Mouse (Mus musculus) adrenal gland, adult (tissue): ENCODE results near the gene Btbd16.

Experiments used
- DNase-seq, 2 experiments: peaks; one replicate each; pipeline ENCODE4 v3.0.0; 2022 to 2023; ENCODE audit warnings: low spot score in 1 of 2; ENCODE audit not compliant: inconsistent age in 2 of 2

Gene Btbd16

GRCm38 (mm10) chr7:130773914-130774630 is at the start of gene Btbd16:
Btbd16 (plus strand) TSS chr7:130774069.
- DNase-seq, result peak in 1 of 2 experiments; percentile 25

GRCm38 (mm10) chr7:130726185-130726584 is 47.7 kb upstream of the Btbd16 start:
- no peak for DNase-seq

GRCm38 (mm10) chr7:130726724-130727422 is 47.0 kb upstream of the Btbd16 start:
- peak in 1 of 2 experiments; percentile 51 for DNase-seq

- DNase-seq, result no peak
Observed at GRCm38 (mm10) chr7:130727560-130727959, 46.3 kb upstream of the Btbd16 start.

GRCm38 (mm10) chr7:130731792-130732191 is 42.1 kb upstream of the Btbd16 start:
- DNase-seq, result no peak

GRCm38 (mm10) chr7:130732908-130733307 is 41.0 kb upstream of the Btbd16 start:
- DNase-seq, result no peak

GRCm38 (mm10) chr7:130733423-130733822 is 40.4 kb upstream of the Btbd16 start:
- DNase-seq, result no peak

- DNase-seq, result no peak
Observed at GRCm38 (mm10) chr7:130734195-130734787, 39.6 kb upstream of the Btbd16 start.

GRCm38 (mm10) chr7:130741099-130741498 is 32.8 kb upstream of the Btbd16 start:
- no peak for DNase-seq

- DNase-seq, result no peak
Observed at GRCm38 (mm10) chr7:130743239-130744025, 30.4 kb upstream of the Btbd16 start.

GRCm38 (mm10) chr7:130749165-130749564 is 24.7 kb upstream of the Btbd16 start:
- DNase-seq, result peak in 1 of 2 experiments; percentile 15

GRCm38 (mm10) chr7:130750752-130751490 is 22.9 kb upstream of the Btbd16 start:
- no peak for DNase-seq

GRCm38 (mm10) chr7:130751678-130752077 is 22.2 kb upstream of the Btbd16 start:
- no peak for DNase-seq

GRCm38 (mm10) chr7:130754790-130755189 is 19.1 kb upstream of the Btbd16 start:
- no peak for DNase-seq

GRCm38 (mm10) chr7:130756343-130756835 is 17.5 kb upstream of the Btbd16 start:
- DNase-seq, result peak; percentile 33 to 71

- no peak for DNase-seq
Observed at GRCm38 (mm10) chr7:130757326-130757865, 16.5 kb upstream of the Btbd16 start.

- DNase-seq, result peak; percentile 76 to 91
Observed at GRCm38 (mm10) chr7:130762071-130762897, 11.6 kb upstream of the Btbd16 start.

GRCm38 (mm10) chr7:130764160-130764559 is 9.7 kb upstream of the Btbd16 start:
- DNase-seq, result peak; percentile 53 to 84
